Mouse (Mus musculus): ENCODE results near the gene Clock.

DNA sequence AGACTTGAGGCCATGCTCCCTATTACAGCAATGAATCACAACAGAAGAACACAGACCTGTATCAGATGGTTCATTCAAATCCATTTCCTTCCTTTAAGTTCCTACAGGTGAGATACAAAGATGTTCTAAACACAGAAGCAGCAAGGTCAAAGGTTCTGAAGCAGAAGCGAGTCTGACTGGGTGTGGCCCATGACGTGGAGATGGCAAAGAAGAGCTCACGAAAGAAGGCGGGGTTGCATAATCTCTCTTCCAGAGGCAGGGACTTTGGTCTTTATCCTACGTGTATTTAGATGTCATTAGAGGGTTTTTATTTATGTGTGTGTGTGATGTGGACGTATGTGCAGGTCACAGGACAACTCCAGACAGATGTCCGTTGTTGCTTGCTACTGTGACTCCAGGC is 126.9 kb downstream of the Clock start:
- TF ChIP-seq CTCF (IDR thresholded peaks at IDR 0.05; ENCODE audit: low read depth, low read length): no peak
- no peak for TF ChIP-seq POLR2A (IDR thresholded peaks at IDR 0.05; ENCODE audit: extremely low read depth, insufficient read depth, low read length)
